Mouse (Mus musculus): ENCODE measurements at regions not wholly inside any gene's neighbourhood (a gene's known extent, or its start where the extent isn't known, plus 50 kb on each side); places are given as distances from the start of the nearest gene placed in this dataset.

DNA sequence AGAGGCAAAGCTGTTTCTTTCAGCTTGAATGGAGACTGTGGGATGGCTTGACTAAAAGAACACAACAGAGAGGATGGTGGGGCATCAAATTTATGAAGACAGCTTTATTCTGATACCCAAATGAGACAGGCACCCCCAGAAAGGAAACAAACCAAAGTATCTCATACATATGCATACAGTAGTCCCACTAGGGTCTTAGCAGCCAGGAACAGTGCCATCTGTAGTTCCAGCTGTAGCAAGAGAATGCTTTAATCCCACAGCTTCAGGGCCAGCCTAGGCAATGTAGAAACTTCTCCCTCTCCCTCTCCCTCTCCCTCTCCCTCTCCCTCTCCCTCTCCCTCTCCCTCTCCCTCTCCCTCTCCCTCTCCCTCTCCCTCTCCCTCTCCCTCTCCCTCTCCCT lies 56.2 kb upstream of the Sstr4 start:
- Histone ChIP-seq H3K4me3 (ENCODE audit: insufficient read depth in 1 of 2, low read depth in 1 of 2, low read length in 2 of 2, poor library complexity in 1 of 2, severe bottlenecking in 1 of 2) (no peak overlapping the region), H3K4me1 (ENCODE audit: control insufficient read depth in 2 of 2, insufficient read depth in 2 of 2, low read length in 2 of 2, poor library complexity in 1 of 2) (no peaks in the 10 kb centered on the region), H3K27ac (ENCODE audit: insufficient read depth, low read depth, low read length, poor library complexity, severe bottlenecking) (no peak overlapping the region), H3K36me3 (ENCODE audit: control insufficient read depth, insufficient read depth, low read length, poor library complexity, severe bottlenecking) (no peaks in the 10 kb centered on the region), H3K9me3 (ENCODE audit: control insufficient read depth, insufficient read depth, low read depth, low read length) (no peaks in the 10 kb centered on the region), H3K9ac (ENCODE audit: insufficient read depth, low read depth, low read length, poor library complexity, severe bottlenecking) (no peak overlapping the region)
- TF ChIP-seq ZC3H11A (IDR thresholded peaks at IDR 0.05; ENCODE audit: borderline replicate concordance, low read depth, low read length) (no peak), MAFK (IDR thresholded peaks at IDR 0.05; ENCODE audit: insufficient read depth, low read depth, low read length) (no peak), CHD2 (IDR thresholded peaks at IDR 0.05; ENCODE audit: low read depth, low read length) (no peak), ZNF384 (IDR thresholded peaks at IDR 0.05; ENCODE audit: low read depth, low read length) (no peak), HCFC1 (IDR thresholded peaks at IDR 0.05; ENCODE audit: borderline replicate concordance, insufficient read depth, low read length) (no peak)
- in situ Hi-C loops (cut with MboI; ENCODE audit: low sequenced_read_pairs in 2 of 2, unreplicated experiment in 2 of 2), result no loop called here
- no peak for DNase-seq (ENCODE audit: low read depth, low spot score)

DNA sequence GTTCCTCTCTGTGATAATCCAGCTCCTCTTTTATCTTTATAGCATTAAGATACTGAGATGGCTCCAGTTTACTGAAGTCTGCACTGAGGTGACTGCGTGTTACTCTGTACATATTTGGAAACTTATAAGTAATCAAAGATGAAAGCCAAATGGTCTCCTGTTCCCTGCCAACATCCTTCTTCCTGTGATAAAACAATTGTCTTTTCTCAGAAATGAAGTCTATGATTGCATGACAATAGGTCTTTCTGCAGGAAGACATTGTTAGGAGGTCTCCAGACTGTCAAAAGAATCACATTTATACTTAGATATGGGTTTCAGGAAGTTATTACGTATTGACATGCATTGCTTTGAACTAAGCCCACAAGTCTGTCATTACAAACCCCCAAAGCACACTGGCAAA lies 51.0 kb upstream of the Sstr4 start:
- in situ Hi-C loops (cut with MboI; ENCODE audit: low sequenced_read_pairs in 2 of 2, unreplicated experiment in 2 of 2), result no loop called here
- Histone ChIP-seq H3K27ac (ENCODE audit: insufficient read depth, low read depth, low read length, poor library complexity, severe bottlenecking) (no peak overlapping the region), H3K9me3 (ENCODE audit: control insufficient read depth, insufficient read depth, low read depth, low read length) (no peaks in the 10 kb centered on the region), H3K4me1 (ENCODE audit: control insufficient read depth in 2 of 2, insufficient read depth in 2 of 2, low read length in 2 of 2, poor library complexity in 1 of 2) (no peaks in the 10 kb centered on the region), H3K4me3 (ENCODE audit: insufficient read depth in 1 of 2, low read depth in 1 of 2, low read length in 2 of 2, poor library complexity in 1 of 2, severe bottlenecking in 1 of 2) (no peak overlapping the region), H3K9ac (ENCODE audit: insufficient read depth, low read depth, low read length, poor library complexity, severe bottlenecking) (no peak overlapping the region), H3K36me3 (ENCODE audit: control insufficient read depth, insufficient read depth, low read length, poor library complexity, severe bottlenecking) (no peaks in the 10 kb centered on the region)
- no peak for DNase-seq (ENCODE audit: low read depth, low spot score)
- no peak for TF ChIP-seq HCFC1 (IDR thresholded peaks at IDR 0.05; ENCODE audit: borderline replicate concordance, insufficient read depth, low read length)
- no peak for TF ChIP-seq ZC3H11A (IDR thresholded peaks at IDR 0.05; ENCODE audit: borderline replicate concordance, low read depth, low read length)
- no peak for TF ChIP-seq CHD2 (IDR thresholded peaks at IDR 0.05; ENCODE audit: low read depth, low read length)
- TF ChIP-seq MAFK (IDR thresholded peaks at IDR 0.05; ENCODE audit: insufficient read depth, low read depth, low read length), result no peak
- no peak for TF ChIP-seq ZNF384 (IDR thresholded peaks at IDR 0.05; ENCODE audit: low read depth, low read length)
